Mouse (Mus musculus) testis, adult 2 months (tissue): ENCODE measurements around the gene Fkbp7.

ENCODE experiments used
- CTCF ChIP-seq: fragments of 200-500 bp; IDR thresholded peaks from 2 replicates; pipeline ENCODE4 v1.5.1; 2012; ENCODE audit warnings: low read depth, mild to moderate bottlenecking, inconsistent platforms, low read length, moderate library complexity; ENCODE audit not compliant: control insufficient read depth, insufficient read depth, insufficient replicate concordance
- POLR2A ChIP-seq: fragments of 200-500 bp; IDR thresholded peaks from 2 replicates; pipeline ENCODE4 v1.6.1; 2012; ENCODE audit warnings: low read depth, mild to moderate bottlenecking, inconsistent platforms, low read length, moderate library complexity; ENCODE audit not compliant: control insufficient read depth

- TF ChIP-seq POLR2A, result no peak
- TF ChIP-seq CTCF, result no peak
These were observed 14.7 kb upstream of the Fkbp7 start for GRCm38 (mm10) chr2:76687608-76688007.
